In the genomic region with DNA sequence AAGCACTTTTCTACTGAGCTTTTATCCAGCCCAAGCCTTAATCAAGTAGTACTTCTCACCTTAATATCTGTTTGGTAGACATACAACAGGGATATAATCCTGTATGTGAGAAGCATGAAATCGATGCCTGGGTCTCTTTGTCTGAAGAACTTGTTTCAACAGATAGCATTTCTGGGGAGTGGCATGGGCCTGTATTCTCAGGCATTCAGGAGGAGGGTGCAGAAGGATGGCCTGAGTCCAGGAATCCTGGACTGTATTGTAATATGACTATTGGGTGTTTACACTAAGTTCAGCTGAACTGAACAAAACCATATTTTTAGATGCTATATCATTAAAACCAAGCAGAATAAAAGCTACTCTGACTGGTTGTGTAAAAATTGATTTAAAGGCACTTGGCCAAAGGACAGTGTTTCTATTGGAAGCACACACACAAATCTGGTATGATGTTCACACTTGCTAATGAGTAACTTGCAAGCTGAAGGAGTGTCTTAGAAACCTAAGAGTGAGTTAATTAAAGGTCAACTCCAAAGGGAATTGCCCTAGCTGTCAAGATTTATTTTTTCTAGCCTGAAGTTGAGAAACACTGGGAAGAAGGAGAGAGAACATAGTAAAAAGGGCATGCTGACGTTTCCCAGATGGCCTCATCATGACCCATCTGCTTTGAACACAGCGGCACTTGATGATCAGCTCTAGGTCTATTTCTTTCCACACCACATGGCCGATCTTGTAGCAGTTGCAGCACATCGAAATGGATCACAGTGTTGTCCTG, we compare ENCODE assay signal across 14 mouse cellular contexts.
DNase-seq lines count a peak whose midpoint lies in the region; TF ChIP-seq lines count a peak whose summit lies in the region.
"Had no signal": no experiment of that assay in that cellular context is flagged by ENCODE, and none has a peak within 500 bp of the region (broad histone marks: within the 10 kb centered on the region; RNA-seq: fewer than 3 reads in every experiment).

No protein-coding gene starts in this region.

- TF ChIP-seq CTCF in brain, embryonic 14.5 days (IDR thresholded peaks at IDR 0.05; ENCODE audit: borderline replicate concordance, extremely low read depth, insufficient read depth, insufficient read length): no peak

- no peaks in the 10 kb centered on the region for H3K36me3 ChIP-seq in embryonic facial prominence, embryonic 10.5 days (replicated peaks)
- no peaks in the 10 kb centered on the region for H3K36me3 ChIP-seq in heart, embryonic 10.5 days

- H3K27me3 ChIP-seq in embryonic facial prominence, embryonic 10.5 days (replicated peaks; ENCODE audit: low read depth, poor library complexity, severe bottlenecking): no peaks in the 10 kb centered on the region
- no peaks in the 10 kb centered on the region for H3K27me3 ChIP-seq in heart, embryonic 10.5 days (ENCODE audit: insufficient read depth, poor library complexity, severe bottlenecking)
- H3K27me3 ChIP-seq: Patski had no signal

- peaks cover 14% of the 10 kb centered on the region for H3K4me1 ChIP-seq in embryonic facial prominence, embryonic 10.5 days
- H3K4me1 ChIP-seq in heart, embryonic 10.5 days: no peaks in the 10 kb centered on the region

- no peak overlapping the region for H3K4me3 ChIP-seq in embryonic facial prominence, embryonic 10.5 days
- no peak overlapping the region for H3K4me3 ChIP-seq in heart, embryonic 10.5 days
- H3K4me3 ChIP-seq: heart, adult 2 months; myocyte had no signal

- peak; percentile 69 for DNase-seq in kidney, adult 9 months
- DNase-seq in kidney, postnatal 25 days: no peak
- peak; percentile 87 for DNase-seq in brain, embryonic 14.5 days (ENCODE audit: low read depth)
- DNase-seq in embryonic facial prominence, embryonic 10.5 days (ENCODE audit: low spot score): peak; percentile 43
- DNase-seq in kidney, postnatal 14 days: peak; percentile 2
- no peak for DNase-seq in adrenal gland, postnatal 4 days (ENCODE audit: low spot score in 2 of 2)
- DNase-seq in testis, postnatal 10 days (ENCODE audit: low spot score): no peak
- no peak for DNase-seq in heart, embryonic 10.5 days (ENCODE audit: low spot score)
- DNase-seq: adrenal gland, postnatal 36 days; cerebellum, adult 9-11 months; heart, adult 2 months; lung, postnatal 10 days had no signal

- TF ChIP-seq POLR2A in brain, embryonic 14.5 days (IDR thresholded peaks at IDR 0.05; ENCODE audit: borderline replicate concordance, extremely low read depth, insufficient read depth, insufficient read length, poor library complexity, severe bottlenecking): no peak

- H3K27ac ChIP-seq in embryonic facial prominence, embryonic 10.5 days (replicated peaks): no peak overlapping the region
- no peak overlapping the region for H3K27ac ChIP-seq in heart, embryonic 10.5 days
- H3K27ac ChIP-seq: heart, adult 2 months had no signal

- H3K9me3 ChIP-seq in embryonic facial prominence, embryonic 10.5 days: no peaks in the 10 kb centered on the region
- H3K9me3 ChIP-seq in heart, embryonic 10.5 days: no peaks in the 10 kb centered on the region

- WGBS in embryonic facial prominence, embryonic 10.5 days: 36% methylated on average over 5 of the region's 5 CpGs
- 54% methylated on average over 5 of the region's 5 CpGs for WGBS in heart, embryonic 10.5 days

Comparison
In these comparisons a context has a peak if more than half of its experiments do, and no peak if none do; other contexts are left out.
1. DNase-seq: peak in kidney, adult 9 months (single experiment), brain, embryonic 14.5 days (single experiment), embryonic facial prominence, embryonic 10.5 days (single experiment) and kidney, postnatal 14 days (single experiment); none in kidney, postnatal 25 days (0 of 2), adrenal gland, postnatal 4 days (0 of 2), testis, postnatal 10 days (single experiment) and heart, embryonic 10.5 days (single experiment).